Mouse (Mus musculus) MEL (cell line): ENCODE data around the gene Ptpn14. TPM values are rescaled to one million over a fixed set of nuclear protein-coding genes. Genes with fewer than 3 reads are reported as not detected.

Source experiments
- DNase-seq: peaks from one replicate; pipeline ENCODE4 v3.0.0; 2011; ENCODE audit warnings: low read depth, low spot score
- H3K27ac ChIP-seq: 2 replicates; pipeline ENCODE4 v1.5.1; 2012; ENCODE audit warnings: low read depth, mild to moderate bottlenecking, control low read depth, low read length, moderate library complexity; ENCODE audit not compliant: control insufficient read depth
- H3K27me3 ChIP-seq, 2 experiments: fragments of 150-350 bp in 1 of 2; sonication (generic) in 1 of 2; 2 replicates each; pipeline ENCODE4 v1.6.1; 2012; ENCODE audit warnings: low read length in 2 of 2, mild to moderate bottlenecking in 2 of 2, improper control_type of control experiment in 1 of 2, moderate library complexity in 1 of 2; ENCODE audit not compliant: insufficient read depth in 2 of 2, control insufficient read depth in 1 of 2
- H3K36me3 ChIP-seq, 2 experiments: 2 replicates each; pipeline ENCODE4 v1.6.1; 2012 to 2014; ENCODE audit warnings: low read length in 2 of 2, improper control_type of control experiment in 1 of 2, inconsistent platforms in 1 of 2, mild to moderate bottlenecking in 1 of 2; ENCODE audit not compliant: insufficient read depth in 2 of 2, control insufficient read depth in 1 of 2
- H3K4me1 ChIP-seq, 2 experiments: fragments of 150-350 bp in 1 of 2; sonication (generic) in 1 of 2; 2 replicates each; pipeline ENCODE4 v1.6.1; 2012; ENCODE audit warnings: low read length in 2 of 2, improper control_type of control experiment in 1 of 2, mild to moderate bottlenecking in 1 of 2; ENCODE audit not compliant: insufficient read depth in 2 of 2, control insufficient read depth in 1 of 2
- H3K4me3 ChIP-seq, 2 experiments: fragments of 150-350 bp in 1 of 2; sonication (generic) in 1 of 2; 2 replicates each; pipeline ENCODE4 v1.5.1; 2012; ENCODE audit warnings: low read depth in 2 of 2, low read length in 2 of 2, mild to moderate bottlenecking in 2 of 2, moderate library complexity in 2 of 2, control low read depth in 1 of 2, improper control_type of control experiment in 1 of 2; ENCODE audit not compliant: control insufficient read depth in 1 of 2, insufficient read depth in 1 of 2
- H3K79me2 ChIP-seq: 2 replicates; pipeline ENCODE4 v1.6.1; 2012; ENCODE audit warnings: mild to moderate bottlenecking, low read length, moderate library complexity; ENCODE audit not compliant: control insufficient read depth, poor library complexity, insufficient read depth
- H3K9ac ChIP-seq: 2 replicates; pipeline ENCODE4 v1.6.1; 2012; ENCODE audit warnings: low read depth, mild to moderate bottlenecking, control low read depth, low read length, moderate library complexity; ENCODE audit not compliant: control insufficient read depth, poor library complexity, severe bottlenecking
- H3K9me3 ChIP-seq: fragments of 150-350 bp; sonication (generic); replicated peaks from 2 replicates; pipeline ENCODE4 v1.6.1; 2012; ENCODE audit warnings: mild to moderate bottlenecking, low read length, improper control_type of control experiment, moderate library complexity; ENCODE audit not compliant: insufficient read depth
- CTCF ChIP-seq, 3 experiments: IDR thresholded peaks in 2 of 3; conservative IDR thresholded peaks in 1 of 3; 2 replicates each; pipeline ENCODE4 v1.5.1; 2011 to 2012; ENCODE audit warnings: low read length in 3 of 3, low read depth in 2 of 3, mild to moderate bottlenecking in 2 of 3, improper control_type of control experiment in 1 of 3, inconsistent platforms in 1 of 3, mixed read lengths in 1 of 3, moderate library complexity in 1 of 3; ENCODE audit not compliant: control insufficient read depth in 1 of 3, insufficient read depth in 1 of 3, poor library complexity in 1 of 3, severe bottlenecking in 1 of 3
- E2F4 ChIP-seq: IDR thresholded peaks from 2 replicates; pipeline ENCODE4 v1.6.1; 2011; ENCODE audit warnings: low read depth, low read length, improper control_type of control experiment, borderline replicate concordance
- EP300 ChIP-seq, 2 experiments: IDR thresholded peaks; 2 replicates each; pipeline ENCODE4 v1.6.1; 2011; ENCODE audit warnings: improper control_type of control experiment in 2 of 2, low read length in 2 of 2, low read depth in 1 of 2, mild to moderate bottlenecking in 1 of 2
- GATA1 ChIP-seq: IDR thresholded peaks from 2 replicates; pipeline ENCODE4 v1.6.1; 2011; ENCODE audit warnings: low read depth, low read length, improper control_type of control experiment
- JUND ChIP-seq: IDR thresholded peaks from 2 replicates; pipeline ENCODE4 v1.6.1; 2011; ENCODE audit warnings: low read depth, mild to moderate bottlenecking, improper control_type of control experiment, low read length
- MAX ChIP-seq: IDR thresholded peaks from 2 replicates; pipeline ENCODE4 v1.6.1; 2011; ENCODE audit warnings: low read length, improper control_type of control experiment
- MAZ ChIP-seq: IDR thresholded peaks from 2 replicates; pipeline ENCODE4 v1.6.1; 2012; ENCODE audit warnings: low read depth, mild to moderate bottlenecking, inconsistent platforms, low read length, improper control_type of control experiment
- MXI1 ChIP-seq: IDR thresholded peaks from 2 replicates; pipeline ENCODE4 v1.6.1; 2011; ENCODE audit warnings: mild to moderate bottlenecking, low read depth, low read length, improper control_type of control experiment
- MYB ChIP-seq: IDR thresholded peaks from 2 replicates; pipeline ENCODE4 v1.6.1; 2011; ENCODE audit warnings: mild to moderate bottlenecking, low read depth, low read length, improper control_type of control experiment
- MYC ChIP-seq: IDR thresholded peaks from 2 replicates; pipeline ENCODE4 v1.6.1; 2011; ENCODE audit warnings: low read depth, mild to moderate bottlenecking, low read length, improper control_type of control experiment, moderate library complexity
- NRF1 ChIP-seq: IDR thresholded peaks from 2 replicates; pipeline ENCODE4 v1.6.1; 2014; ENCODE audit warnings: low read depth, mild to moderate bottlenecking, inconsistent platforms, low read length, improper control_type of control experiment, moderate library complexity; ENCODE audit not compliant: poor library complexity, insufficient read depth, severe bottlenecking
- POLR2A ChIP-seq, 2 experiments: IDR thresholded peaks; 2 replicates each; pipeline ENCODE4 v1.6.1; 2011 to 2012; ENCODE audit warnings: low read length in 2 of 2, mild to moderate bottlenecking in 2 of 2, control low read depth in 1 of 2, improper control_type of control experiment in 1 of 2, low read depth in 1 of 2, moderate library complexity in 1 of 2; ENCODE audit not compliant: control insufficient read depth in 1 of 2, insufficient read depth in 1 of 2, poor library complexity in 1 of 2
- POLR2AphosphoS5 ChIP-seq: IDR thresholded peaks from 2 replicates; pipeline ENCODE4 v1.6.1; 2012; ENCODE audit warnings: low read depth, borderline replicate concordance, mild to moderate bottlenecking, inconsistent platforms, low read length, moderate library complexity, mixed read lengths
- TAL1 ChIP-seq: IDR thresholded peaks from 2 replicates; pipeline ENCODE4 v1.6.1; 2012; ENCODE audit warnings: mild to moderate bottlenecking, inconsistent platforms, low read length, moderate library complexity, mixed read lengths
- TBP ChIP-seq: IDR thresholded peaks from 2 replicates; pipeline ENCODE4 v1.8.0; 2011; ENCODE audit warnings: low read depth, low read length, improper control_type of control experiment
- TCF12 ChIP-seq: IDR thresholded peaks from 2 replicates; pipeline ENCODE4 v1.6.1; 2014; ENCODE audit warnings: low read depth, mild to moderate bottlenecking, inconsistent platforms, low read length, improper control_type of control experiment, moderate library complexity
- USF1 ChIP-seq: IDR thresholded peaks from 2 replicates; pipeline ENCODE4 v1.6.1; 2014; ENCODE audit warnings: low read depth, mild to moderate bottlenecking, inconsistent platforms, low read length, improper control_type of control experiment, moderate library complexity
- ZC3H11A ChIP-seq: IDR thresholded peaks from 2 replicates; pipeline ENCODE4 v1.6.1; 2012; ENCODE audit warnings: low read depth, mild to moderate bottlenecking, inconsistent platforms, low read length, improper control_type of control experiment
- ZKSCAN1 ChIP-seq: IDR thresholded peaks from 2 replicates; pipeline ENCODE4 v1.6.1; 2012; ENCODE audit warnings: low read depth, mild to moderate bottlenecking, inconsistent platforms, low read length, improper control_type of control experiment, moderate library complexity
- ZMIZ1 ChIP-seq: IDR thresholded peaks from 2 replicates; pipeline ENCODE4 v1.6.1; 2012; ENCODE audit warnings: low read depth, mild to moderate bottlenecking, inconsistent platforms, low read length, improper control_type of control experiment, moderate library complexity
- polyA plus RNA-seq, 2 experiments: library from polyadenylated mRNA; stranded (reverse) in 1 of 2; unstranded in 1 of 2; fragments of >175 nt in 1 of 2; fragments of >200 nt in 1 of 2; gene quantifications; 2 replicates each; pipeline versions ENCODE4 v1.2.1 to v1.2.4; 2012; ENCODE audit warnings: low replicate concordance in 2 of 2, low read depth in 1 of 2; ENCODE audit not compliant: insufficient read length in 2 of 2, insufficient read depth in 1 of 2, missing spikeins in 1 of 2
- total RNA-seq: library from RNA; depleted of rRNA; stranded (reverse); fragments of 300-350 nt; gene quantifications from 2 replicates; pipeline ENCODE4 v1.2.3, GENCODE M21; 2012

Ptpn14 gene
- total and polyA plus RNA-seq, 3 experiments, result 0.62 to 1.0 TPM; not detected in 1

DNA sequence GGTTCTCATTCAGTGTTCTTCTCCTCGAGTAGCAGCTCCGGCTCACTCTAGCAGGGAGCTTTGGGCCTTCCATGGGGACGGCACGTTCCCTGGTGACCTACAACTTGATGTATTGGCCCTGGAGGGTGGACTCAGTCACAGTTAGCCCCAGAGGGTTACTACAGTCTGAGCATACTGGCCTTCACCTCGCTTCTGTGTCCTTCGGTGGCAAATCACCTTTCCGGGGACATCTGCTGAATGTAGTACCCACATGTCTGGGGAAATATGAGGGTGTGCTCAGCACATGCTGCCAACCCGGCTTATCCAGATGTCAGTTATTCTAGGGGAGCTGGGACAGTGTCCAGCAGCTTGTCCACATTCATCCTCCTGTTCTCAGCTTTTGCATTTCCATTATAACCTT, 145.5 kb downstream of the Ptpn14 start:
- Histone ChIP-seq H3K79me2 (no peaks in the 10 kb centered on the region), H3K9ac (no peak overlapping the region)
- DNase-seq, result no peak

DNA sequence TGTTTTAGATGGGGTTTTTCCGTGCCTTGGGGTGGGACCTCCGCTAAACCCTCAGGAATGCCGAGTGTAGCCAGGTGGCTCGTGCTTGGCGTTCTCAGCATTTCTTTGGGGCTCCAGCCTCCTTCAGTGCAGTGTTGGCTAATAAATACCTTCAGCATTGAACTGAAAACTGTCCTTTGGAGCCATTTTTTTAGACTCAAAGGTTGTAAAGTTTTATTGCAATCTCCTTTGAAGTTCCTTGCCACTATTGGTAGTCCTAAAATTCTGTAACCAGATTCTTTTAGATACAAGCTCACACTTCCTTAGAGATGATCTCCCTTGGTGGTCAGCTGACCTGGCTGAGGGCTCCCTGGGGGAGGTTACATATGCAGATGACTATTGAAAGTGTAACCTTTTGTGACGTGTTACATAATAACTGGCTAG, 147.4 kb downstream of the Ptpn14 start:
- TF ChIP-seq ZMIZ1, result no peak
- TF ChIP-seq EP300 (IDR thresholded peaks at IDR 0.05; ENCODE audit: low read depth in 1 of 2, low read length in 2 of 2), result no peak
- TF ChIP-seq E2F4, result no peak
- TF ChIP-seq MAX, result no peak
- TF ChIP-seq CTCF (IDR thresholded peaks at IDR 0.05 in 2 of 3, conservative IDR thresholded peaks at IDR 0.05 in 1 of 3; ENCODE audit: control insufficient read depth in 1 of 3, insufficient read depth in 1 of 3, low read depth in 2 of 3, low read length in 3 of 3, poor library complexity in 1 of 3, severe bottlenecking in 1 of 3), result no peak
- no peak for TF ChIP-seq MYC
- no peak for TF ChIP-seq POLR2AphosphoS5
- no peak for TF ChIP-seq JUND
- TF ChIP-seq MXI1, result no peak
- Histone ChIP-seq H3K9ac (no peak overlapping the region), H3K9me3 (no peaks in the 10 kb centered on the region), H3K27me3 (no peaks in the 10 kb centered on the region), H3K4me1 (0 out of 4 replicates have a peak, but pooled peaks cover 0 to 3% of the 10 kb centered on the region in 2 experiments), H3K27ac (no peak overlapping the region), H3K4me3 (no peak overlapping the region), H3K36me3 (no peaks in the 10 kb centered on the region), H3K79me2 (no peaks in the 10 kb centered on the region)
- DNase-seq, result no peak

More for the DNA sequence above, 145.5 kb downstream of the Ptpn14 start:
- no peaks in the 10 kb centered on the region for H3K27me3 ChIP-seq
- no peak overlapping the region for H3K27ac ChIP-seq
- H3K4me3 ChIP-seq, result no peak overlapping the region
- peaks cover 0 to 2% of the 10 kb centered on the region in 2 experiments; a peak in 1 of 4 replicates for H3K36me3 ChIP-seq
- no peaks in the 10 kb centered on the region for H3K9me3 ChIP-seq
- TF ChIP-seq MXI1 (no peak), TAL1 (no peak), GATA1 (no peak), TCF12 (no peak), NRF1 (no peak), MYB (no peak), USF1 (no peak), MYC (no peak), CTCF (IDR thresholded peaks at IDR 0.05 in 2 of 3, conservative IDR thresholded peaks at IDR 0.05 in 1 of 3; ENCODE audit: control insufficient read depth in 1 of 3, insufficient read depth in 1 of 3, low read depth in 2 of 3, low read length in 3 of 3, poor library complexity in 1 of 3, severe bottlenecking in 1 of 3) (no peak), ZKSCAN1 (no peak), TBP (no peak), POLR2A (IDR thresholded peaks at IDR 0.05; ENCODE audit: control insufficient read depth in 1 of 2, insufficient read depth in 1 of 2, low read depth in 1 of 2, low read length in 2 of 2, poor library complexity in 1 of 2) (no peak), EP300 (IDR thresholded peaks at IDR 0.05; ENCODE audit: low read depth in 1 of 2, low read length in 2 of 2) (no peak), ZC3H11A (no peak), MAZ (no peak)
- H3K4me1 ChIP-seq, result 0 out of 4 replicates have a peak, but pooled peaks cover 0 to 3% of the 10 kb centered on the region in 2 experiments
